Mouse (Mus musculus) left cerebral cortex, adult 6 months (tissue): ENCODE results near the gene Tmem110. TPM values are rescaled to one million over a fixed set of nuclear protein-coding genes. Genes with fewer than 3 reads are reported as not detected.

ENCODE experiments used
- long read RNA-seq, 2 experiments: library from polyadenylated mRNA; unstranded; transcript quantifications; one replicate each; pipeline ENCODE4 v2.0.0; 2019 to 2020
- polyA plus RNA-seq: library from polyadenylated mRNA; unstranded; fragments of <200 nt; fragmentation: Nextera tagmentation; gene quantifications from 2 replicates; pipeline ENCODE4 v1.2.3, GENCODE M21; 2021

Tmem110 gene
- 3.0 and 12.7 TPM in 2 replicates for polyA plus RNA-seq
- long read RNA-seq, experiment 1, transcript Tmem110-201 (8 exons, 3,742 nt): major isoform, 14 of 41 reads
- long read RNA-seq, experiment 1, partial matches to known transcripts: 13 of 41 reads
- long read RNA-seq, experiment 1, other reads (novel, unspliced or antisense): 10 of 41 reads
- long read RNA-seq, experiment 2, partial matches to known transcripts: 0 of 8 reads
- long read RNA-seq, experiment 2, other reads (novel, unspliced or antisense): 6 of 8 reads

DNA sequence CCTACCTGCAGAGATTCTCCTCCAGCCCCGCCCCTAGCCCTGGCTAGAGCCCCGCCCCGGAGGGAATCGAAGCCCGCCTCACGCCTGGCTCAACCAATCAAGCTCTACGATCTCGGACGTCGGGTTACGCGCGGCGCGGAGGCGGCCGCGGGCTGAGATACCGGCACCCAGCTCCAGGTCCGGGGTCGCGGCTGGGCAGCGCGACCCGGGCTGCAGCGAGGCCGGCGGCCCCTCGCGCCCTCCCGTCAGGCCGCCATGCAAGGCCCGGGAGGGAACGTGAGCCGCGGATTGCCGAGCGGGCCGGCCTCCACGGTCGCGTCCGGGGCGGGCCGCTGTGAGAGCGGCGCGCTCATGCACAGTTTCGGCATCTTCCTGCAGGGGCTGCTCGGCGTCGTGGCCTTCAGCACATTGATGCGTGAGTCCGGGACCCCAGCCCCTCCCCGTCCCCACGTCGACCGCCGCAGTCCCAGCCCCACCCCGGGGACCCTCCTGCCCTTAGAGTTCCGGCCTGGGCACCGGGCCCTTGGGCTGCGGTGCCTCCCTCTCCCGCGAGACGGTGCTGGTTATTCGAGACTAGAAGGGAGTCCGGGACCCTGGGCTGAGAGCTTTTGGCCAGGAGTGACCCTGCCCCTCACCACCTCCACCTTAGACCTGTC, at the start of gene Tmem110:
Gene Tmem110 (plus strand): TSS at position 115 of the 656 bp plus-strand sequence.

DNA sequence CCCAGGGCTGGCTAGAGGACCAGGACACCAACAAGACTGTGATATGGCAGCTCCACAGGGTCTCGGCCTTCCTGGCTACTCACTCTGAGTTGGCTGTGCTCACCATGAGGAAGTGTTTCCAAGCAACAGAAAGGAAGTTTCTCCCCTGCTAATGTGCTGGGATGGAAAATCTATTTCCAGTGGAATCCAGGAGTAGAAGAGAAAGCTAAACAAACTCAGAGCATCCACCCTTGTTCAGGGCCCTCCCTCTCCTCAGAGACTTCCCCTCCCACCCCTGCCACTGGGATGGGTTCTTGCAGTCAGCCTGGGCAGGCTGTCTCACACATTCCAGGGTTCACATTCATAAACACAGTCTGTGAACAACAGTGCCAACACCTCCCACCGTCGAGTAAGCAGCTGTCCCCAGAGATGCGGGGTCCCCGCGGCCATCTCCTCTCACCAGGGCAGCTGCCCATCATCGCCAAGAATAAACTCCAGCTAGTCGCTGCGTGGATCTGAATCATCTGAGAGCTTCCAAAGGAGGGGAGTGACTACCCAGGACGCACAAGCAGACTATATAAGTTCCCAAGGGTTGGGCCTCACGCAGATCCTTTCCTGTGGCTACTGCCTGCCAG, 53.7 kb downstream of the Tmem110 start, which contains the start of gene Mustn1:
Gene Mustn1 (plus strand): TSS at position 243 of the 614 bp plus-strand sequence.

DNA sequence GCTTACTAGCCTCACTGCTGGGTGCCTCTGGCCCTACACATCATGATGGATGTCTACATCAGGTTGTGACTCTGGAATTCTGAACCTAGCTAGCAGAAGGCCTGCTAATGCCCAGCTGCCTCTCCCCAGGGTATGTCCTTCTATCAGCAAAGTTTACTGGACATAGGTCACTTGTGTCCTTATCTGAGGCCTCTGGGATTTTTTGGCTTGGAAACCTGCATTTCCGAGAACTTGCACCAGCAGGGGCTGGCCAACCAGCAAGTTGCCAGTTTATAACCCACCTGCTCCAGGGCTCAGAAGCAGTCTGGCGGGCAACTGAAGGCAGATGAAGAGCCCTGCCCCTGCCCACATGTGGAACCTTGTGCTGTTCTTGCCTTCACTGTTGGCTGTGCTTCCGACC, 60.8 kb downstream of the Tmem110 start, which contains the start of gene Itih4:
Gene Itih4 (plus strand): TSS at position 273 of the 400 bp plus-strand sequence.

DNA sequence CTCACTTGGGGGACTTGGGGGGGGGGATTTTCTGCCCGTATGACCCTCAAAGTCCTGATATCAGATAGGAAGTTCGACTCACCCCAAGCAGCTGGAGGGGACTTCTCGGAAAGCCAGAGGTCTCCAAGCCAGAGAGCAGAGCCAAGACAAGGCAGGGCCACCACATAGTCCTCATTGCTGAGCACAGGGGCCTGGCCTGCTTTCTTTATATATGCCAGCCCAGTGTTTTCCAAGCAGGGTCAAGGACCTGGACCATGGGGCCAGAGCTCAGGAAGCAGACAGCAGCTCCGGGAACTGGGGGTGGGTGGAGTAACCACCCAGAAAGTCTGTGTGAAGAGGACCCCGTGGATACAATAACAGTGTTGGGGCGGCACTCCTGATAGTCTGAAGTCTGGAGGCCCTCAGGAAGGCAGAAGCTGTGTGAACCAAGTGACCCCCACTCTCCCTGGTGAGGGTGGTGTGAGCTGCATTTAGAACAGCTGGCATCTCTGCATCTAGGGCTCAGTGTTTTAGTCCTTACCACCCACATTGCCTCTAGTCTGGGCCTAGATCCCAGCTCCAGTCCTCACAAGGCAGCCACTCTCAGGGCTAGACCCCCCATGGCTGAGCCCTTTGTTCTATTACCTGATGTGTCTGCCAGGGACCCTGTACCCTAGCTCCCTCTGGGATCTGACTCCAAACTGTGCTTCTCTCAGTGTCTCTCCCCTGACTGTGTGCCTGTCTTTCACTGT, 98.2 kb downstream of the Tmem110 start, which contains the start of gene Itih3:
Gene Itih3 (minus strand): TSS at position 386 of the 731 bp plus-strand sequence.

Other genes with a start within 250 kb of the Tmem110 start
- 5.0 and 5.8 TPM in 2 replicates for gene Prkcd, start 199.4 kb upstream of the Tmem110 start, polyA plus RNA-seq
- 10.4 and 10.8 TPM in 2 replicates for gene Rft1, start 171.2 kb upstream of the Tmem110 start, polyA plus RNA-seq
- 6.9 and 12.6 TPM in 2 replicates for gene Sfmbt1, start 110.7 kb upstream of the Tmem110 start, polyA plus RNA-seq
- gene Mustn1, start 53.6 kb downstream of the Tmem110 start, polyA plus RNA-seq: 1.7 and 2.2 TPM in 2 replicates
- gene Itih4, start 60.9 kb downstream of the Tmem110 start, polyA plus RNA-seq: not detected in 2 replicates
- 10.8 and 23.2 TPM in 2 replicates for gene Itih3, start 98.2 kb downstream of the Tmem110 start, polyA plus RNA-seq
- gene Itih1, start 117.7 kb downstream of the Tmem110 start, polyA plus RNA-seq: not detected in 2 replicates
- gene Nek4, start 125.8 kb downstream of the Tmem110 start, polyA plus RNA-seq: 6.7 and 7.2 TPM in 2 replicates
- gene Glt8d1, start 175.8 kb downstream of the Tmem110 start, polyA plus RNA-seq: 16.3 and 21.3 TPM in 2 replicates
- 514 and 571 TPM in 2 replicates for gene Spcs1, start 176.1 kb downstream of the Tmem110 start, polyA plus RNA-seq
- 8.6 and 18.1 TPM in 2 replicates for gene Pbrm1, start 193.5 kb downstream of the Tmem110 start, polyA plus RNA-seq
- 13.2 and 15.2 TPM in 2 replicates for gene Gnl3, start 193.6 kb downstream of the Tmem110 start, polyA plus RNA-seq